Mouse (Mus musculus) embryonic facial prominence, embryonic 12.5 days (tissue): Measurements from ENCODE around the gene Fam117a. TPM values are rescaled to one million over a fixed set of nuclear protein-coding genes. Genes with fewer than 3 reads are reported as not detected.

Source experiments
- ATAC-seq: fragments of 200-750 bp; cut with Nextera tagmentation; 2 replicates; pipeline ENCODE4 v1.8.0; 2017; ENCODE audit not compliant: insufficient number of reproducible peaks, insufficient read depth, low FRiP score, low TSS enrichment
- H3K27ac ChIP-seq: fragments of 300-500 bp; sonication (generic); 2 replicates; pipeline ENCODE4 v1.5.1; 2016; ENCODE audit warnings: mild to moderate bottlenecking
- H3K27me3 ChIP-seq: fragments of 300-500 bp; sonication (generic); 2 replicates; pipeline ENCODE4 v1.6.1; 2016; ENCODE audit warnings: mild to moderate bottlenecking, moderate library complexity
- H3K36me3 ChIP-seq: fragments of 300-500 bp; sonication (generic); 2 replicates; pipeline ENCODE4 v1.6.1; 2016; ENCODE audit warnings: mild to moderate bottlenecking
- H3K4me1 ChIP-seq: fragments of 300-500 bp; sonication (generic); 2 replicates; pipeline ENCODE4 v1.6.1; 2016
- H3K4me2 ChIP-seq: fragments of 300-500 bp; sonication (generic); replicated peaks from 2 replicates; pipeline ENCODE4 v1.6.1; 2016; ENCODE audit warnings: mild to moderate bottlenecking, moderate library complexity
- H3K4me3 ChIP-seq: fragments of 300-500 bp; sonication (generic); 2 replicates; pipeline ENCODE4 v1.5.1; 2016; ENCODE audit warnings: mild to moderate bottlenecking
- H3K9ac ChIP-seq: fragments of 300-500 bp; sonication (generic); 2 replicates; pipeline ENCODE4 v1.6.1; 2016; ENCODE audit warnings: mild to moderate bottlenecking, moderate library complexity
- H3K9me3 ChIP-seq: fragments of 300-500 bp; sonication (generic); 2 replicates; pipeline ENCODE4 v1.6.1; 2016; ENCODE audit warnings: mild to moderate bottlenecking, moderate library complexity
- WGBS: fragments of 180-500 bp; shearing (Covaris S2); methylation state at CpG from one replicate; pipeline ENCODE4 v1.1.7; 2016; 5-methylcytosine and 5-hydroxymethylcytosine counted together
- polyA plus RNA-seq: library from polyadenylated mRNA; unstranded; fragments of >200 nt; fragmentation: Nextera tagmentation; extraction: Ambion mirVana; gene quantifications from 2 replicates; pipeline ENCODE4 v1.2.1, GENCODE M21; 2016

Fam117a gene
- polyA plus RNA-seq, 1 experiment from 2014 or later = 18.8 TPM

GRCm38 (mm10) chr11:95352686-95353085 lies 15.9 kb downstream of the Fam117a start:
- 77% methylated on average over 2 of the region's 2 CpGs for WGBS
- H3K4me1 ChIP-seq = 0 out of 2 replicates have a peak, but pooled peaks cover 9% of the 10 kb centered on the region
- no peak overlapping the region for H3K4me3 ChIP-seq
- H3K27ac ChIP-seq = no peak overlapping the region
- H3K9me3 ChIP-seq = no peaks in the 10 kb centered on the region
- H3K36me3 ChIP-seq = peaks cover 13% of the 10 kb centered on the region; the same call in 1 of the 2 replicates
- no peaks in the 10 kb centered on the region for H3K27me3 ChIP-seq
- H3K4me2 ChIP-seq = no peak overlapping the region
- ATAC-seq = no peak
- H3K9ac ChIP-seq = no peak overlapping the region

GRCm38 (mm10) chr11:95353226-95353625 lies 16.4 kb downstream of the Fam117a start:
- no peak for ATAC-seq
- H3K9ac ChIP-seq = no peak overlapping the region
- H3K9me3 ChIP-seq = no peaks in the 10 kb centered on the region
- H3K4me1 ChIP-seq = 0 out of 2 replicates have a peak, but pooled peaks cover 9% of the 10 kb centered on the region
- no peak overlapping the region for H3K4me3 ChIP-seq
- no peak overlapping the region for H3K27ac ChIP-seq
- 91% methylated on average over 9 of the region's 9 CpGs for WGBS
- H3K36me3 ChIP-seq = peaks cover 9% of the 10 kb centered on the region; the same call in 1 of the 2 replicates
- no peak overlapping the region for H3K4me2 ChIP-seq
- no peaks in the 10 kb centered on the region for H3K27me3 ChIP-seq

GRCm38 (mm10) chr11:95354228-95354944 lies 17.6 kb downstream of the Fam117a start:
- no peak for ATAC-seq
- WGBS = 89% methylated on average over 14 of the region's 14 CpGs
- Histone ChIP-seq H3K36me3 (no peaks in the 10 kb centered on the region), H3K4me1 (peaks cover 9% of the 10 kb centered on the region; the same call in 1 of the 2 replicates), H3K9ac (no peak overlapping the region), H3K4me3 (no peak overlapping the region), H3K27ac (no peak overlapping the region), H3K27me3 (no peaks in the 10 kb centered on the region), H3K4me2 (no peak overlapping the region), H3K9me3 (no peaks in the 10 kb centered on the region)

GRCm38 (mm10) chr11:95354945-95355660 lies 18.3 kb downstream of the Fam117a start:
- Histone ChIP-seq H3K9me3 (no peaks in the 10 kb centered on the region), H3K27me3 (no peaks in the 10 kb centered on the region), H3K4me3 (no peak overlapping the region), H3K36me3 (no peaks in the 10 kb centered on the region), H3K4me1 (peaks cover 9% of the 10 kb centered on the region; the same call in 1 of the 2 replicates), H3K4me2 (no peak overlapping the region), H3K9ac (no peak overlapping the region), H3K27ac (no peak overlapping the region)
- WGBS = 90% methylated on average over 12 of the region's 12 CpGs
- ATAC-seq = no peak

DNA sequence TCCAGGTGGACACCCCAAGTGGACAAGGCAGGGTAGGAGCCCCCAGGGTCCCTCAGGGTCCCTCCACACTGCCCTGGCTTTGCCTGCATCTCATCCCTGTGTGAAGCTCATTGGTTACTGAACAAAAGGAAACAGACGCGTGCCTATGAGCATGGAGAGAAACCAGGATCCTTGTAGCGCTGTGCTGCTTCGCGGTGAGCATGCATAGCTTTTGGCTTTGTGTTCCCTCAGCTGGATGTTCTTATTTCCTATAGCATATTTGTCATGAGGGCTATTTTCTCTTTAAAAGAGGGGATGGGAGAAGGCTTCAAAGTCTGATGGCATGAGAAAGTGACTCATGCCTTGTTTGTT lies 18.8 kb downstream of the Fam117a start:
- Histone ChIP-seq H3K4me3 (no peak overlapping the region), H3K27ac (no peak overlapping the region)

DNA sequence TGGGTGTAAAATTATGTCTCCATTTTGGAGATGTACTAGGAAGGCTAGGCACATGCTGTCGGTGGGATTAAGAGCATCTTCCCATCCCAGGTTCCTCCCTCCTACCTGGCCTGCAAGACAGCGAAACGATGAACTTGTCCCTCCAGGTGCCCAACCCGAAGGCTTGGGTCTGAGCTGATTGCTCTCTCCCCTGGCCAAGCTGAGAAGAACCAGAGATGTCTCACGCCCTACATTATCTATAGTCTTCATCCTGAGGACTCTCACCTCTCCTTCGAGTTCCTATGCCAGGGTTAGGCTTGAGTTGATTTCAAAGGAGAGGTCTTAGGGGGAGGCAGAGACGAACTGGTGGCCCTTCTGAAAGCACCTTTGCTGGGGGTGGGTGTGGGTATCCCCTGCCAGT lies 19.2 kb downstream of the Fam117a start:
- no peak for ATAC-seq
- H3K27ac ChIP-seq = peak overlapping the region; percentile 3; the same call in 1 of the 2 replicates
- WGBS = 85% methylated on average over 7 of the region's 7 CpGs

More for the DNA sequence above, 18.8 kb downstream of the Fam117a start:
- H3K27me3 ChIP-seq = no peaks in the 10 kb centered on the region
- WGBS = 93% methylated on average over 5 of the region's 5 CpGs
- no peaks in the 10 kb centered on the region for H3K36me3 ChIP-seq
- H3K9me3 ChIP-seq = no peaks in the 10 kb centered on the region
- peaks cover 9% of the 10 kb centered on the region; the same call in 1 of the 2 replicates for H3K4me1 ChIP-seq
- no peak overlapping the region for H3K9ac ChIP-seq
- H3K4me2 ChIP-seq = no peak overlapping the region
- no peak for ATAC-seq

GRCm38 (mm10) chr11:95356469-95357273 lies 19.9 kb downstream of the Fam117a start:
- peak; percentile 81 for ATAC-seq
- no peak overlapping the region for H3K4me2 ChIP-seq
- 87% methylated on average over 17 of the region's 17 CpGs for WGBS
- H3K4me1 ChIP-seq = peaks cover 9% of the 10 kb centered on the region; the same call in 1 of the 2 replicates
- H3K27ac ChIP-seq = peak overlapping the region; percentile 3; the same call in 1 of the 2 replicates
- no peak overlapping the region for H3K4me3 ChIP-seq
- H3K9me3 ChIP-seq = no peaks in the 10 kb centered on the region
- H3K9ac ChIP-seq = no peak overlapping the region
- no peaks in the 10 kb centered on the region for H3K36me3 ChIP-seq
- no peaks in the 10 kb centered on the region for H3K27me3 ChIP-seq

More for the DNA sequence above, 19.2 kb downstream of the Fam117a start:
- Histone ChIP-seq H3K9ac (no peak overlapping the region), H3K4me2 (no peak overlapping the region), H3K4me3 (no peak overlapping the region), H3K4me1 (peaks cover 9% of the 10 kb centered on the region; the same call in 1 of the 2 replicates), H3K36me3 (no peaks in the 10 kb centered on the region), H3K9me3 (no peaks in the 10 kb centered on the region), H3K27me3 (no peaks in the 10 kb centered on the region)

DNA sequence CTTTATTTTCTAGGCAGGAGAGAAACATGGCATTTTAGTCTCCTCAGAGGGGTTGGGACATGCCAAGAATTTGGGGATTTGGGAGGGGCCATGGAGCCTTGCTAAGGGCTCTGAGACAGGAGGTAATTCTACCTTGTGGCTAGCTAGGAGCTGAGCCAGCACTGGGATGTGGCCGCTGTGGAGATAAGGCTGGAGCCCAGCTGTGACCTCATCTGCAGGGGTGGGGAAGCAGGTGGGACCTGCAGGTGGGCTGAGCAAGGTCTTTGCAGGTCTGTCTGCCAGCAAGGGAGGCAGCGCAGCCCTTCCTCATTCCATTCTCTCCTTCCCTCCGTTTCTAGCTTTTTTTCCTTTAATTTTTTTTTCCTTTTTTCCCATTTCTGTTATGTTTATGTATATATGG lies 21.4 kb downstream of the Fam117a start:
- Histone ChIP-seq H3K36me3 (no peaks in the 10 kb centered on the region), H3K27ac (no peak overlapping the region), H3K9me3 (no peaks in the 10 kb centered on the region), H3K27me3 (no peaks in the 10 kb centered on the region), H3K4me1 (peaks cover 9% of the 10 kb centered on the region; the same call in 1 of the 2 replicates), H3K4me3 (no peak overlapping the region), H3K4me2 (0 out of 2 replicates have a peak overlapping the region, but pooled peaks have one; percentile 5), H3K9ac (no peak overlapping the region)
- no peak for ATAC-seq
- 55% methylated on average over 3 of the region's 3 CpGs for WGBS

GRCm38 (mm10) chr11:95364388-95364787 lies 27.6 kb downstream of the Fam117a start:
- Histone ChIP-seq H3K27me3 (no peaks in the 10 kb centered on the region), H3K9ac (no peak overlapping the region), H3K9me3 (no peaks in the 10 kb centered on the region), H3K4me1 (0 out of 2 replicates have a peak, but pooled peaks cover under 1% of the 10 kb centered on the region), H3K4me2 (no peak overlapping the region), H3K27ac (no peak overlapping the region), H3K36me3 (peaks cover 14% of the 10 kb centered on the region), H3K4me3 (no peak overlapping the region)
- 83% methylated on average over 5 of the region's 5 CpGs for WGBS
- no peak for ATAC-seq

- Histone ChIP-seq H3K4me3 (no peak overlapping the region), H3K36me3 (peaks cover 22% of the 10 kb centered on the region), H3K9ac (no peak overlapping the region), H3K9me3 (no peaks in the 10 kb centered on the region), H3K27me3 (no peaks in the 10 kb centered on the region), H3K4me1 (no peaks in the 10 kb centered on the region), H3K27ac (no peak overlapping the region), H3K4me2 (no peak overlapping the region)
- WGBS = 74% methylated on average over 10 of the region's 10 CpGs
- ATAC-seq = no peak
Observed at GRCm38 (mm10) chr11:95365596-95365995, 28.8 kb downstream of the Fam117a start.

- Histone ChIP-seq H3K4me2 (no peak overlapping the region), H3K36me3 (peaks cover 24% of the 10 kb centered on the region), H3K4me3 (no peak overlapping the region), H3K27ac (no peak overlapping the region), H3K9ac (no peak overlapping the region), H3K27me3 (no peaks in the 10 kb centered on the region), H3K9me3 (no peaks in the 10 kb centered on the region), H3K4me1 (no peaks in the 10 kb centered on the region)
- ATAC-seq = no peak
- 82% methylated on average over 6 of the region's 6 CpGs for WGBS
Observed at GRCm38 (mm10) chr11:95366280-95366897, 29.6 kb downstream of the Fam117a start.
